Mouse (Mus musculus) C2C12 (cell line): ENCODE results near the gene Nol12.

Source experiments
- CEBPB ChIP-seq: IDR thresholded peaks from one replicate; pipeline ENCODE4 v1.6.1; 2011; ENCODE audit warnings: low read depth, mild to moderate bottlenecking, control low read depth, moderate library complexity
- CTCF ChIP-seq: IDR thresholded peaks from one replicate; pipeline ENCODE4 v1.5.1; 2011; ENCODE audit not compliant: control insufficient read depth, insufficient read depth, insufficient read length
- FOSL1 ChIP-seq: IDR thresholded peaks from one replicate; pipeline ENCODE4 v1.8.0; 2011; ENCODE audit warnings: mild to moderate bottlenecking, low read length; ENCODE audit not compliant: poor library complexity, insufficient read depth, severe bottlenecking
- MAX ChIP-seq: IDR thresholded peaks from one replicate; pipeline ENCODE4 v1.6.1; 2011; ENCODE audit warnings: mild to moderate bottlenecking, control low read depth
- MYOD1 ChIP-seq: IDR thresholded peaks from one replicate; pipeline ENCODE4 v1.6.1; 2011; ENCODE audit warnings: low read depth; ENCODE audit not compliant: control insufficient read depth, insufficient read length
- MYOG ChIP-seq: IDR thresholded peaks from one replicate; pipeline ENCODE4 v1.6.1; 2011; ENCODE audit not compliant: control insufficient read depth, insufficient read length; ENCODE audit errors: extremely low read depth
- USF1 ChIP-seq: IDR thresholded peaks from one replicate; pipeline ENCODE4 v1.6.1; 2011; ENCODE audit warnings: low read depth, mild to moderate bottlenecking, control low read depth, moderate library complexity

- TF ChIP-seq CTCF (no peak), USF1 (no peak), CEBPB (no peak), MYOD1 (no peak), MAX (no peak), MYOG (no peak), FOSL1 (no peak)
Measured at GRCm38 (mm10) chr15:78918126-78918525, 16.6 kb upstream of the Nol12 start.
